Mouse (Mus musculus): ENCODE measurements around the gene Fam76b.

The Fam76b gene

GRCm38 (mm10) chr9:13871631-13872030 is 44.1 kb downstream of the Fam76b start:
- DNase-seq (ENCODE audit: low spot score) = no peak

DNA sequence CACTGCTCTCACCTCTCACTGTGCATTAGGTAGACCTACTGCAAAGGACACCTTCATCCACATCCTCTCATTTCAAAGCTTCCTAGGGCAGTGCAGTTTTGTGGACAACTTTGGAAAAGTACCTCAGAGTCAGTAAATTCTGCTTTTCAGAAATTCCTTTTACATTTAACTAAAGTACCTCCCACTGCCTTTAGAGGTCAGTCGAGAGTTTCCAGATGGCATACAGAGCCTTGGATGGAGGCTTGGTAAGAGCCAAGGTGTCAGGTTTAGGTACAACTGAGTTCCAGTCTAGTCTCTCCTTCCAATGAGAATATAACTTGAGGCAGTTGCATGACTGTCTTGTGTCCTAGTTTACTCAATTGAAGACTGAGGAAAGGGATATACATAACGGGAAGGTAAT is 46.8 kb downstream of the Fam76b start:
- DNase-seq (ENCODE audit: low spot score) = peak; percentile 52

- DNase-seq (ENCODE audit: low spot score) = no peak
Observed at GRCm38 (mm10) chr9:13875340-13875739, 47.8 kb downstream of the Fam76b start.

DNA sequence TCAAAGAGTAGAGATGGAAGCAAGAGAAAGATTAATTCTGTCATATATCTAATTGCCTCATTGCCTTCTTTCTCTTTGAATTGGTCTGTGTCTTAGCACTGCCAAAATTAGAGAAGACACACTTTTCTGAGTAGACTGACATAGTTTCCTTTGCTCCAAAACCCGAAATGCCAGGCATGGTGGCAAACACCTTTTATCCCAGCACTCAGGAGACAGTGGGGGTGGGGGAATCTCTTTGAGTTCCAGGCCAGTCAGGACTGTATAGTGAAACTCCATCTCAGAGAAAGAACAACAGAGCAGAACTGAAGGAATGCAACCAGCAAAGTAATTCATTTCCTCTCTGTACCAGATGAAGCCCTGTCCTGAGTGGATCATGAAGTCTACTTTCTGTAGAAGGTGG is 53.2 kb downstream of the Fam76b start:
- no peak for DNase-seq (ENCODE audit: low spot score)

DNA sequence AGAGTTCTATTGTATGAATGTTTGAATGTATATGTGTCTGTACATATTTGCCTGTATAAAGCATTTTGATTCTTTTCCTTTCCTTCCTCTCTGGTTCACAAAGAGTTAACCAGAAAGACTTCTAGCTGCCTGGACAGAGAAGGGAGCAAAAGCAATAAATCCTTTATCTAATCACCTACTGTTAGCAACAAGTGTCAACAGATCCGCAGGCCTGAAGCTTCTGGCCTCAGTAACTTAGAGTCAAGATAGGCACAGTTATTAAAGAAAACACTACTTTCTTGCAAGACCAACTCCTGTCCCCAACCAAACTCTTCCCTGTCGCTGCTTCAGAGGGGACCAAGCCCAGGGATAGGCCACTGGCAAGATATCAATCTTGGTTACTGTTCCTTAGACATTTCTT is 55.0 kb downstream of the Fam76b start:
- no peak for DNase-seq (ENCODE audit: low spot score)

GRCm38 (mm10) chr9:13888981-13889380 is 61.5 kb downstream of the Fam76b start:
- DNase-seq (ENCODE audit: low spot score) = no peak

GRCm38 (mm10) chr9:13889657-13890056 is 62.1 kb downstream of the Fam76b start:
- DNase-seq (ENCODE audit: low spot score) = peak; percentile 95

GRCm38 (mm10) chr9:13890171-13890570 is 62.7 kb downstream of the Fam76b start:
- peak; percentile 25 for DNase-seq (ENCODE audit: low spot score)

DNA sequence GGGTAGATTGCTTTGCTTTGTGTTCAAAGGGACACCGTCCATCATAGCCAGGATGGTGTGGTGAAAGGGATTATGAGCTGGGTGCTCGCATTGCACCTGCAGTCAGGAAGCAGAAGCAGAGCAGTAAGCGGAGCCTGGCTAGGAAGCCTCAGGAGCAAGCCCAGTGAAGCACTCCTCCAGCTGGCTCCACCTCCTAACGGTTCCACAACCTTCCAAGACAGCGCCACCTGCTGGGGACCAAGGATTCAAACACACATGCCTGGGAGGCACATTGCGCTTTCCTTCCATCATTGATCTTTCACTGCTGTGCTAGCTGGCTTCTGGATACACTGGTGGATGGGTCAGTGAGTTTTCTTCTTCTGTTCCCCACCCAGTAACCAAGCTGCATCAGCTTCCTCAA is 64.4 kb downstream of the Fam76b start:
- DNase-seq (ENCODE audit: low spot score) = no peak

- no peak for DNase-seq (ENCODE audit: low spot score)
Observed at GRCm38 (mm10) chr9:13893044-13893443, 65.5 kb downstream of the Fam76b start.

DNA sequence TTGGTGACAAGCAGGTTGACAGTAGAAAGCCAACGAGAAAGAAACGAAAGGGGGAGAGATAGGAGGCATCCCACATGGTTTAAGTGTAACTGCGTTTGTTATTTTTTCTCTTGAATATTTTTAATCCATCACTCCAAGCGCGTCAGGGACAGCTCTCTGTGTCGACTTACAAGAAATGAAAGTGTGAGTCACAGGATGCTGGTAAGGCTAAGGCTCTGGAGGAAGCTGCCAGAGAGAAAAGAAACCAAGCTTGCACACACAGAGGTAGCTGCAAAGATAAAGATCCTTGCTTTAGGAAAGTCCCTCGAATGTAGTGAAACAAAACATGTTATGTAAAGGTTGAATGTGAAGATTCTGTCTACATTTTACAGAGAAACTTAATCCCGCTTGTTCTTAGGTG is 67.0 kb downstream of the Fam76b start:
- DNase-seq (ENCODE audit: low spot score) = no peak

DNA sequence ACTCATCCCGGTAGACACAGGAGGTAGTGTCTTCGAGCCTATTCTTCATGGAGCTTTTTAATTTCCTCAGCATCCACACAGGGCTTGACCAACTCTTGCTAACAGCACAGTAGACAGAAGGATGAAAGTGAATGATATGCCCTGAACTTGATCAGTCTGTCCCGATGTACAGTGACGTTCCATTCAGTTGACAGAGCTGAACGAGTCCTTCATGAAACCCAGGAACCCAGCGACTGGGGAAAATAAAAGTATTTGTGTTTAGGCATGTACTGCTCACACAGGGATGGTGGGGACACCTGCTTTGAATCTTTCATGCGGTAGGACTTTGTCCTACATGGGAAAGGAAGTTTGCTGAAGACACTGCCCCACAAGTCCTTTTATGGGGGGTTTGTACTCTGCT is 67.4 kb downstream of the Fam76b start:
- no peak for DNase-seq (ENCODE audit: low spot score)

- no peak for DNase-seq (ENCODE audit: low spot score)
Observed at GRCm38 (mm10) chr9:13896055-13896454, 68.5 kb downstream of the Fam76b start.

- DNase-seq (ENCODE audit: low spot score) = peak; percentile 68
Observed at GRCm38 (mm10) chr9:13898510-13899305, 71.2 kb downstream of the Fam76b start.

- no peak for DNase-seq (ENCODE audit: low spot score)
Observed at GRCm38 (mm10) chr9:13902030-13902429, 74.5 kb downstream of the Fam76b start.

GRCm38 (mm10) chr9:13904091-13904779 is 76.7 kb downstream of the Fam76b start:
- DNase-seq (ENCODE audit: low spot score) = no peak
